Mouse (Mus musculus) ES-E14 (cell line): ENCODE results near the gene Pigl. TPM values are rescaled to one million over a fixed set of nuclear protein-coding genes. Genes with fewer than 3 reads are reported as not detected.

Experiments used
- DNase-seq: peaks from one replicate; pipeline ENCODE4 v3.0.0-alpha.2; 2013; ENCODE audit warnings: low read depth, low spot score
- H3K27ac ChIP-seq: 2 replicates; pipeline ENCODE4 v1.5.1; 2012; ENCODE audit warnings: low read depth, mild to moderate bottlenecking, low read length, moderate library complexity, mixed read lengths; ENCODE audit not compliant: poor library complexity, insufficient read depth, severe bottlenecking
- H3K36me3 ChIP-seq: 2 replicates; pipeline ENCODE4 v1.6.1; 2012; ENCODE audit warnings: mild to moderate bottlenecking, low read length, moderate library complexity, mixed read lengths; ENCODE audit not compliant: control insufficient read depth, poor library complexity, insufficient read depth, severe bottlenecking
- H3K4me1 ChIP-seq, 2 experiments: fragments of 150-350 bp in 1 of 2; sonication (generic) in 1 of 2; 2 replicates each; pipeline ENCODE4 v1.6.1; 2012; ENCODE audit warnings: low read length in 2 of 2, mild to moderate bottlenecking in 1 of 2, mixed read lengths in 1 of 2; ENCODE audit not compliant: control insufficient read depth in 2 of 2, insufficient read depth in 2 of 2, poor library complexity in 1 of 2
- H3K4me3 ChIP-seq, 2 experiments: fragments of 150-350 bp in 1 of 2; sonication (generic) in 1 of 2; 2 replicates each; pipeline ENCODE4 v1.5.1; 2012; ENCODE audit warnings: low read length in 2 of 2, low read depth in 1 of 2, mild to moderate bottlenecking in 1 of 2, mixed read lengths in 1 of 2; ENCODE audit not compliant: insufficient read depth in 1 of 2, poor library complexity in 1 of 2, severe bottlenecking in 1 of 2
- H3K9ac ChIP-seq: 2 replicates; pipeline ENCODE4 v1.6.1; 2012; ENCODE audit warnings: low read depth, mild to moderate bottlenecking, low read length, mixed read lengths; ENCODE audit not compliant: poor library complexity, insufficient read depth, severe bottlenecking
- H3K9me3 ChIP-seq: fragments of 150-350 bp; sonication (generic); 2 replicates; pipeline ENCODE4 v1.6.1; 2012; ENCODE audit warnings: low read depth, mild to moderate bottlenecking, low read length; ENCODE audit not compliant: control insufficient read depth, insufficient read depth
- CHD2 ChIP-seq: IDR thresholded peaks from 2 replicates; pipeline ENCODE4 v1.6.1; 2014; ENCODE audit warnings: mild to moderate bottlenecking, low read depth, low read length, inconsistent platforms
- HCFC1 ChIP-seq: IDR thresholded peaks from 2 replicates; pipeline ENCODE4 v1.6.1; 2012; ENCODE audit warnings: low read length, inconsistent platforms, borderline replicate concordance; ENCODE audit not compliant: insufficient read depth
- MAFK ChIP-seq: IDR thresholded peaks from 2 replicates; pipeline ENCODE4 v1.6.1; 2014; ENCODE audit warnings: mild to moderate bottlenecking, low read depth, low read length, inconsistent platforms; ENCODE audit not compliant: insufficient read depth
- ZC3H11A ChIP-seq: IDR thresholded peaks from 2 replicates; pipeline ENCODE4 v1.6.1; 2012; ENCODE audit warnings: low read depth, mild to moderate bottlenecking, inconsistent platforms, low read length, borderline replicate concordance
- ZNF384 ChIP-seq: IDR thresholded peaks from 2 replicates; pipeline ENCODE4 v1.6.1; 2012; ENCODE audit warnings: low read depth, low read length, inconsistent platforms
- in situ Hi-C, 2 experiments: fragments of 600-800 bp; cut with MboI; formaldehyde crosslinking; loops; one replicate each; pipeline ENCODE4 v1.15.1; 2025; ENCODE audit warnings: low sequenced_read_pairs in 2 of 2, inconsistent platforms in 1 of 2; ENCODE audit not compliant: unreplicated experiment in 2 of 2
- total RNA-seq: library from RNA; depleted of rRNA; stranded (reverse); fragments of 300-350 nt; gene quantifications from 2 replicates; pipeline ENCODE4 v1.2.3, GENCODE M21; 2012

The Pigl gene
- total RNA-seq, 1 experiment = 25.8 TPM

- Histone ChIP-seq H3K4me3 (no peak overlapping the region), H3K27ac (no peak overlapping the region), H3K36me3 (peaks cover 4% of the 10 kb centered on the region; the same call in 1 of the 2 replicates), H3K9me3 (no peaks in the 10 kb centered on the region), H3K9ac (no peak overlapping the region), H3K4me1 (peaks cover 1% of the 10 kb centered on the region in 2 experiments; a peak in 2 of 4 replicates)
- no peak for DNase-seq
- in situ Hi-C loops = no loop called here
- no peak for TF ChIP-seq ZC3H11A
- no peak for TF ChIP-seq CHD2
- TF ChIP-seq HCFC1 = no peak
- no peak for TF ChIP-seq ZNF384
- TF ChIP-seq MAFK = no peak
These were observed 9.3 kb upstream of the Pigl start for GRCm38 (mm10) chr11:62448971-62449370.

- Histone ChIP-seq H3K9ac (no peak overlapping the region), H3K27ac (no peak overlapping the region), H3K9me3 (no peaks in the 10 kb centered on the region), H3K4me1 (peaks cover 1 to 5% of the 10 kb centered on the region in 2 experiments; a peak in 3 of 4 replicates), H3K36me3 (0 out of 2 replicates have a peak, but pooled peaks cover 2% of the 10 kb centered on the region), H3K4me3 (no peak overlapping the region)
- DNase-seq = no peak
- in situ Hi-C loops = no loop called here
- TF ChIP-seq HCFC1 (no peak), MAFK (no peak), CHD2 (no peak), ZNF384 (no peak), ZC3H11A (no peak)
These were observed 3.1 kb upstream of the Pigl start for GRCm38 (mm10) chr11:62455193-62455592.

GRCm38 (mm10) chr11:62456021-62456482 lies 2.2 kb upstream of the Pigl start:
- TF ChIP-seq CHD2 (no peak), MAFK (no peak), ZC3H11A (no peak), HCFC1 (no peak), ZNF384 (no peak)
- in situ Hi-C loops = no loop called here
- Histone ChIP-seq H3K4me3 (peak overlapping the region; percentile 78 to 91), H3K27ac (peak overlapping the region; percentile 85; the same call in 1 of the 2 replicates), H3K4me1 (peaks cover 0 to 4% of the 10 kb centered on the region in 2 experiments; a peak in 3 of 4 replicates), H3K9ac (peak overlapping the region; percentile 92; the same call in 1 of the 2 replicates), H3K9me3 (no peaks in the 10 kb centered on the region), H3K36me3 (0 out of 2 replicates have a peak, but pooled peaks cover 2% of the 10 kb centered on the region)
- no peak for DNase-seq

GRCm38 (mm10) chr11:62456483-62457172 lies 1.6 kb upstream of the Pigl start:
- 0 out of 2 replicates have a peak, but pooled peaks cover 3% of the 10 kb centered on the region for H3K36me3 ChIP-seq
- TF ChIP-seq ZNF384 (peak; percentile 82), HCFC1 (no peak)

More at GRCm38 (mm10) chr11:62456483-62457172, 1.6 kb upstream of the Pigl start:
- in situ Hi-C loops = no loop called here
- peak; percentile 28 for DNase-seq
- no peaks in the 10 kb centered on the region for H3K9me3 ChIP-seq
- H3K9ac ChIP-seq = peak overlapping the region; percentile 92
- H3K4me3 ChIP-seq = peak overlapping the region; percentile 78 to 91
- peak overlapping the region; percentile 85 for H3K27ac ChIP-seq
- H3K4me1 ChIP-seq = peaks cover 0 to 4% of the 10 kb centered on the region in 2 experiments; a peak in 2 of 4 replicates
